Mouse (Mus musculus): Measurements from ENCODE around the gene Rex1bd. TPM values are rescaled to one million over a fixed set of nuclear protein-coding genes. Genes with fewer than 3 reads are reported as not detected.
A peak's percentile ranks its signal among the peaks of the same experiment; 100 is the strongest.

Gene Rex1bd
- polyA plus RNA-seq, 1 experiment from 2014 or later, result 155 TPM

DNA sequence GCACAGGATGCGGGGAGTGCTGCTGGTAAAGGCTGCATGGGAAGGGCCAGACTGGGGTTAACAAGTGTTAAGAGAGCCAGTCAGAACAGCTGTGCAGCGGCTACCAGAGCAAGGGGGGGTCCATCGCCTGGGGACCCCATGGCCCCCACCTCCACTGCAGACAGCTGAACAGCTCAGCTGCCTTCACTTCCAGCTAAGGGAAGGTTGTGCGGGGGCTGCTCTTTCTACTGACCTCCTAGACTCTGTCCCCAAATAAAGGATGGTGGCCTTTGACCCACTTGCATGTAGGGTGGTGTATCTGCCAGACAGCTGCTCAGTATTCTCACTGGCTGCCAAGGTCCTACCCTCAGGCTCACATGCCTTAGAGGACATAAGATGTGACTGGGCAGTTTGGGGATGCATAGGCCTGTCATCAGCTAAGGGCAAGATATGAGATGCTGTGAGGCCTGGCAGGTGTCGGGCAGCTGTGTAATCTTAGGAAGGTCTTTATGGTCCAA lies 39.3 kb downstream of the Rex1bd start:
- Histone ChIP-seq H3K27me3 (no peaks in the 10 kb centered on the region), H3K9me3 (no peaks in the 10 kb centered on the region), H3K4me1 (replicated peaks) (peaks cover 20% of the 10 kb centered on the region), H3K4me2 (replicated peaks) (no peak overlapping the region), H3K9ac (replicated peaks) (no peak overlapping the region), H3K4me3 (replicated peaks) (no peak overlapping the region), H3K27ac (no peak overlapping the region), H3K36me3 (peaks cover 4% of the 10 kb centered on the region; the same call in 1 of the 2 replicates)
- no peak for ATAC-seq
- 83% methylated on average over 5 of the region's 5 CpGs for WGBS

DNA sequence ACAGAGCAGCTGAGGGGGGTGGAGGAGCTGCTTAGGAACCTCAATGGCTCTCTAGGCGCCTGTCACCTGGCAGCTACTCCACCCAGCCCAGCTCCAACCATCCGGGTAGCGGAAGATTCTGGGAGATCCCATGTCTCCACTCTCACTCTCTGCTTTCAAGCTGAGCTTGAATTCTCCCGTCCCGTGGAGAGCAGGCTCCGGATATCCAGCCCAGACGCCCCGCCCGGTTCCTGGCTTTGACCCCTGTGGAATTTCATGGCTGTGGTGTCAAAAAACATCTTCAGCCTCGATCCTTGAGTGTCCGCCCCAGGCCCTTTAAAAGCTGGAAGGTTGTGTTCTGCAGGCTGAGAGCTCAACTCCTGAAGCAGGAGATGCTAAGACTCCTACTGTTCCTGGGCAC lies 39.8 kb downstream of the Rex1bd start:
- Histone ChIP-seq H3K9me3 (no peaks in the 10 kb centered on the region), H3K4me1 (replicated peaks) (peaks cover 20% of the 10 kb centered on the region), H3K27me3 (no peaks in the 10 kb centered on the region), H3K36me3 (peaks cover 4% of the 10 kb centered on the region; the same call in 1 of the 2 replicates), H3K9ac (replicated peaks) (no peak overlapping the region), H3K27ac (no peak overlapping the region), H3K4me2 (replicated peaks) (no peak overlapping the region), H3K4me3 (replicated peaks) (no peak overlapping the region)
- no peak for ATAC-seq
- WGBS, result 82% methylated on average over 11 of the region's 11 CpGs

DNA sequence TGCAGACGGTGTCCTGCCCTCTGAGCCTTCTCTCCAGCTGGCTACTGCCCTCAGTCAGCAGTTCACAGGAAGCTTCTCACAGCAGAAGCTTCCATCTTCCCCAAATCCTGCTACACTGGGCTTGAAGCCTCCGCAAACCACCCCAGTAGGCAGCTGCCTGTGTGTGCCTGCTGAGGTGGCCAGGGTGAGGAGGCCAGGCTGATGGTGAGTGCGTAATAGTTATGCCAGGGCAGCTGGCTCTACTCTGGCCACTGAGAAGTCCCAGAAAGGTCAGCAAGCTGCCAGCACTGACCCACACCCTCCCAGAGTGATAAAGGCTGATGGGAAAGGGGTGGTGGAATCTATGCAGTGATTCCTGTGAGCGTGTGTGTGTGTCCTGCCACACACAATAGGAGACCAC lies 40.2 kb downstream of the Rex1bd start:
- H3K4me1 ChIP-seq (replicated peaks), result peaks cover 20% of the 10 kb centered on the region
- H3K36me3 ChIP-seq, result peaks cover 4% of the 10 kb centered on the region; the same call in 1 of the 2 replicates
- H3K4me3 ChIP-seq (replicated peaks), result no peak overlapping the region
- no peaks in the 10 kb centered on the region for H3K9me3 ChIP-seq
- no peak overlapping the region for H3K9ac ChIP-seq (replicated peaks)
- no peak for ATAC-seq
- H3K4me2 ChIP-seq (replicated peaks), result no peak overlapping the region
- H3K27ac ChIP-seq, result no peak overlapping the region
- H3K27me3 ChIP-seq, result no peaks in the 10 kb centered on the region
- WGBS, result 86% methylated on average over 4 of the region's 4 CpGs

DNA sequence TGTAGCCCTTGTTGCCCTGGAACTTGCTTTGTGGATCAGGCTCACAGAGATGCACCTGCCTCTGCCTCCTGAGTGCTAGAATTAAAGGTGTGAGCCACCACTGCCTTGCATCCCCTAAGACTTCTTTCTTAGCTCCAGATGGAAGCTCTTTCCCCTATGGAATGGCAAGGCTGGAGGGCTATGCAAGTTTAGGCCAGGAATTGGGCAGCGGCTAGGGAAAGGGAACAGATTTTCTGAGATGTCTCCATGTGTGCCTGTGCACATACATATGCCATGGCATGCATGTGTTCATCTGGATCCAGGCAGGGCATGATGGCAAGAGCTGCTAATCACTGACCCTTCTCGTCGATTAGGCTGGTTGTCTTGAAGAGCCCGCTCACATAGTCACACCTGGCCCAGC lies 40.9 kb downstream of the Rex1bd start:
- Histone ChIP-seq H3K4me2 (replicated peaks) (no peak overlapping the region), H3K9ac (replicated peaks) (no peak overlapping the region), H3K27ac (no peak overlapping the region), H3K4me3 (replicated peaks) (no peak overlapping the region), H3K36me3 (peaks cover 4% of the 10 kb centered on the region; the same call in 1 of the 2 replicates), H3K9me3 (no peaks in the 10 kb centered on the region), H3K4me1 (replicated peaks) (peaks cover 20% of the 10 kb centered on the region), H3K27me3 (no peaks in the 10 kb centered on the region)
- 96% methylated on average over 4 of the region's 4 CpGs for WGBS
- ATAC-seq, result no peak

DNA sequence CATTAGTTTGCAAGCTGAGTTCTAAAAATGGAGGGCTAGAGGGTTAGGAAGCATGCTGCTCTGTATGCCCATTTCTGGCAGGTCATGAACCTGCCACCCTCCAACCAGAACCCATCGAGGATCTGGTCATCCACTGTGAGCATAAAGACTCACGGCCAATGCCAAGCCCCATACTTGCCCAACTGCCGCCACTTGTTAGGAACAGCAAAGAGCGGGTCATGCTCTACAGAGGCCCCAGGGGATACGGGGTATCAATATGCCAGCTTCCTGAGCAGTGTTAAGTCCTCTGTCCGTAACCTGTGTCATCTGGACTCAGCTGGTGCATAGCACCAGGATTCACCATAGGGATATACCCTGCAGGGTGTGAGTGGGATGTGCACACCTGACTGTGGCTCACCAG lies 42.4 kb downstream of the Rex1bd start:
- no peak overlapping the region for H3K4me3 ChIP-seq (replicated peaks)
- no peaks in the 10 kb centered on the region for H3K9me3 ChIP-seq
- whole genome bisulfite sequencing, result 92% methylated on average over 6 of the region's 6 CpGs
- H3K27ac ChIP-seq, result no peak overlapping the region
- no peak overlapping the region for H3K9ac ChIP-seq (replicated peaks)
- no peaks in the 10 kb centered on the region for H3K27me3 ChIP-seq
- peaks cover 4% of the 10 kb centered on the region; the same call in 1 of the 2 replicates for H3K36me3 ChIP-seq
- ATAC-seq, result no peak
- H3K4me1 ChIP-seq (replicated peaks), result peaks cover 9% of the 10 kb centered on the region
- no peak overlapping the region for H3K4me2 ChIP-seq (replicated peaks)

DNA sequence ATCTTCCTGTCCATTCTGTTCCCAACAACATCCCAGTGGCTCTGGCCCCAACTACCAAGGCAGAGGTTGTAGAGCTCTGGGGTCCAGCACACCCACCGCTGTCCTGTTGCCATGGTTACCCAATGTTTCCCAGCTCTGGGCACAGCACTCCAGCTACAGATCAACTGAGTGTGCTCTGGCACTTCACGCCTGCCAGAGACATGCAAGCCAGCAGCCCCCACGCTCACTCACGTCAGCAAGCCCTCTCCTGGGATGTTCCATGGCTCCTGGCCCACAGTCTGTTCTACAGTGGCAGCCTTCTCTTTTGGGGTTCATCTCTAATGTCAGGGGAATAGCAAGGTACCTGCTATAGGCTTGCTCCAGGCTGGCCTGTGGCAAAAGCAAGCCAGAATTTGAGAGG lies 43.2 kb downstream of the Rex1bd start:
- Histone ChIP-seq H3K4me1 (replicated peaks) (peaks cover 6% of the 10 kb centered on the region), H3K36me3 (peaks cover 4% of the 10 kb centered on the region; the same call in 1 of the 2 replicates), H3K27me3 (no peaks in the 10 kb centered on the region), H3K4me2 (replicated peaks) (no peak overlapping the region), H3K9ac (replicated peaks) (no peak overlapping the region; the same call in 1 of the 2 replicates), H3K27ac (no peak overlapping the region), H3K9me3 (no peaks in the 10 kb centered on the region), H3K4me3 (replicated peaks) (no peak overlapping the region)
- WGBS, result 72% methylated on average over 4 of the region's 4 CpGs
- no peak for ATAC-seq

DNA sequence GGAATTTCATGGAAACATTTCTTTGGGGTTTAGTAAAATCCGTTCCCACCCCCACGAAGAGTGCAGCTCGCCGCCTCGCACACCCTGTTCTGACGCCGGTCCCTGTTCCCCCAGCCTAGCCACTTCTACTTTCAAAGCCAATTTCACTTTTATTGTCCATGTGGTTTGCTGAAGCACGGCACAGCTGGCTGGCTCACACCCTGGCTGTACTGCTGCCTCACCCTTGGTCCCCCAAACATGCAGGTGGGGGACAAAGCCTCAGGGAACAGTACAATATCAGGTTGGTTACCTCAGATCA lies 44.1 kb downstream of the Rex1bd start:
- peaks cover 6% of the 10 kb centered on the region for H3K4me1 ChIP-seq (replicated peaks)
- no peak for ATAC-seq
- no peak overlapping the region for H3K4me3 ChIP-seq (replicated peaks)
- H3K9ac ChIP-seq (replicated peaks), result no peak overlapping the region
- WGBS, result 92% methylated on average over 8 of the region's 8 CpGs
- no peak overlapping the region for H3K27ac ChIP-seq
- no peaks in the 10 kb centered on the region for H3K27me3 ChIP-seq
- H3K4me2 ChIP-seq (replicated peaks), result no peak overlapping the region
- H3K9me3 ChIP-seq, result no peaks in the 10 kb centered on the region
- H3K36me3 ChIP-seq, result peaks cover 4% of the 10 kb centered on the region; the same call in 1 of the 2 replicates

DNA sequence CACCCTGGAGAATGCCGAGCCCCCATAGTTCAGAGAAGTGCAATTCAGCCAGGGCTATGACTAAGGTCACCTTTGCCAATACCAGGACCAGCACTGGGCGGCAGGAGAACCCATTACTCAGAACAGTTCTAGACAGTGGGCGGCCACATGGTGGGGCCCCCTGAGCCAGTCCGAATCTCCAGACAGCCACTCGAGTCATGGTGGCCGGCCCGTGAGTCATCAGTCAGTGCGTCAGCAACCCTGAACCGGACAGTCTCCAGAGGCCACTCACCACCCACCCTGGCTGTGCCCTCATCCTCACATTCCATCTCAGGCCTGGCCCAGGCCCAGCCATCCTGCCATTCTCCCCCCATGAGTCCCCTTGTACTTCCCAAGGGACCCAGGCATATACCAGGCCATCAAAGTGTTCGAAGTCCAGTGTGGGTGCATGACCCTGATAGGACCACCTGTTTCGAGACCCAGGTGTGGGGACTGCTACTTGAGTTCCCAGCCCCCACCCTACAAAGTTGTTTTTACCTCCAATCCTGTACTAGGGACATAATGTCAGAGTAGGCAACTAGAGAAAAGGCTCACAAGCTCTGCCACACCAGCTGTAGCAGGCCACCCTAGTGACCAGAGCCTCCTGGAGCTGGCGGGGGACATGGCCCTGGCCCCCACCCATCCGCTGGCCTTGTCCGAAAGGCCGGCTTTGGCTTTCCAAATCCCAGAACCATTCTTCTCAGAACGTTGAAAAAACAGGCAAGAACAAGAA lies 44.6 kb downstream of the Rex1bd start:
- Histone ChIP-seq H3K4me3 (replicated peaks) (no peak overlapping the region), H3K27me3 (no peaks in the 10 kb centered on the region), H3K9me3 (no peaks in the 10 kb centered on the region), H3K4me2 (replicated peaks) (no peak overlapping the region), H3K27ac (no peak overlapping the region), H3K9ac (replicated peaks) (no peak overlapping the region), H3K36me3 (peaks cover 4% of the 10 kb centered on the region; the same call in 1 of the 2 replicates), H3K4me1 (replicated peaks) (peaks cover 6% of the 10 kb centered on the region)
- WGBS, result 91% methylated on average over 16 of the region's 16 CpGs
- ATAC-seq, result peak; percentile 22; the same call in 1 of the 2 replicates

DNA sequence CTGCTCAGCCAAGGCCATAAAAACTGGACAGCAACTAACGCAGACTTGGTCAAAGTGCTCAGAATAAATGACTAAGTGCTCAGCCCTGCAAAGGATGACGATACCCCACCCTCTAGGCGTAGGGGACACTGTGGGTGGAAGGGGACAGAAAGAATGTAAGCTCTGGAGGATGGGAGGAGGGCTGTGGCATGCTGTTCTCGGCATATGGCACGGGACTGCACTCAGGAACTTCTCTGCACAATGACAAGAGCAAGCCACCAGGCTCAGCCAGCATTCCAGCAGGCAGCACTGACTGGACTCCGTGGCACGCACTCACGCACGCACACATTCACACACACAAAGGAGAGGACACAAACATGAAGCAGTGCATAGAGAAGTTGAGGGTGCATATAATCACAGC lies 45.9 kb downstream of the Rex1bd start:
- Histone ChIP-seq H3K36me3 (no peaks in the 10 kb centered on the region), H3K4me3 (replicated peaks) (no peak overlapping the region), H3K4me2 (replicated peaks) (no peak overlapping the region), H3K9me3 (no peaks in the 10 kb centered on the region), H3K9ac (replicated peaks) (no peak overlapping the region), H3K27me3 (no peaks in the 10 kb centered on the region), H3K4me1 (replicated peaks) (peaks cover 6% of the 10 kb centered on the region), H3K27ac (no peak overlapping the region)
- 85% methylated on average over 9 of the region's 9 CpGs for WGBS
- no peak for ATAC-seq

DNA sequence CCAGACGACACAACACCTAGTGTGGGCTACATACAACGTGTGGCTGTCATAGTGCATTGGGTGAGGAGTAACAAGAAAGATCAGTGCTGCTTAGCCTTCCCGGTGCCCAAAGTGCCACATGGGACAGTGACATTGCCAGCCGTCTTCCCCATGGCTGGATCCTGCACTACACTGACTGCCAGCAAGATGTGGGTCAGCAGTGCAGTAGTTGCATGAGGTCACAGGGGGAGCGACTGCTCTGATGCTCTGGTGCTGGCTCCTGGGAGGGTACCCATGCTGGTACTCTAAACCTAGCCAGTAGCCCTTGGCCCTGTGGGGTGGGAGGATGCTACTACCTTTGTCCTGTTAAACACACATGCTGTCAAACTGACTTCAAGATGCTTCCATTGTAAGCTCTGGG lies 46.4 kb downstream of the Rex1bd start:
- no peak overlapping the region for H3K9ac ChIP-seq (replicated peaks)
- WGBS, result 91% methylated on average over 5 of the region's 5 CpGs
- no peak overlapping the region for H3K4me3 ChIP-seq (replicated peaks)
- no peak overlapping the region for H3K4me2 ChIP-seq (replicated peaks)
- no peaks in the 10 kb centered on the region for H3K9me3 ChIP-seq
- no peak for ATAC-seq
- no peaks in the 10 kb centered on the region for H3K36me3 ChIP-seq
- no peaks in the 10 kb centered on the region for H3K27me3 ChIP-seq
- no peak overlapping the region for H3K27ac ChIP-seq
- H3K4me1 ChIP-seq (replicated peaks), result peaks cover 6% of the 10 kb centered on the region

DNA sequence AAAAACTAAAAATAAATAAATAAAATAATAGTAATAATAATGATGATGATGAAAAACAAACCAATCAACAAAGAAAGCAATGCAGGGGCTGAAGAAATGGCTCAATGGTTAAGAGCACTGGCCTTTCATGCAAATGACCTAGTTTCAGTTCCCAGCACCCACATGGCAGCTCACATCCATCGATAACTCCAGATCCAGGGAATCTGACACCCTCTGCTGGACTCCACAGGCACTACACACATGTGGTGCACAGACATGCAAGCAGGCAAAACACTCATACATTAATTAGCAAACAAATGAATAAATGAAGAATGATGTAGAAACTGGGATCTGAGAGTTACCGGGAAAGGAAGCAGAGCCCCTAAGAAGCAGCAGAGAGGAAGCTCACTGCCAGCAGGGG lies 46.9 kb downstream of the Rex1bd start:
- H3K9me3 ChIP-seq, result no peaks in the 10 kb centered on the region
- no peak overlapping the region for H3K27ac ChIP-seq
- H3K4me2 ChIP-seq (replicated peaks), result no peak overlapping the region
- no peaks in the 10 kb centered on the region for H3K27me3 ChIP-seq
- no peak for ATAC-seq
- H3K4me3 ChIP-seq (replicated peaks), result no peak overlapping the region
- no peaks in the 10 kb centered on the region for H3K36me3 ChIP-seq
- H3K4me1 ChIP-seq (replicated peaks), result peaks cover 6% of the 10 kb centered on the region
- H3K9ac ChIP-seq (replicated peaks), result no peak overlapping the region
- 96% methylated on average over 2 of the region's 2 CpGs for WGBS

DNA sequence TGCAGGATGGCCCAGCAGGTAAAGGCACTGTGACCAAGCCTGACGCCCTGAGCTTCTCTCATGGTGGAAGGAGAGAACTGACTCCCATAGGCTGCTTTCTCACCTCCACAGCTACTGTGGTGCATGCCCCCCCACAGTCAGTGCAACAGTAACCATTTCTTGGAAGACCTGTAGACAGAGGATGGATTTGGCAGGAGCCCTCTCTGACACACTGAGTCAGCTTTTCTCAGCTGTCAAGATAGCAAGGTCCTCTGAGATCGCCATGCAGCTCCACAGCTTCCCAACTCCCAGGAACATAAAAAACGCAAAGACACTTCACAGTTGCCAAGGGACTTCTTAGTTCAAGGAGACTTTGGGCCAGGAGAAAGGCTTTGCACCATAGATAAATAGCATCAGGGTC lies 48.1 kb downstream of the Rex1bd start:
- peaks cover 3% of the 10 kb centered on the region for H3K4me1 ChIP-seq (replicated peaks)
- H3K9ac ChIP-seq (replicated peaks), result no peak overlapping the region
- H3K27ac ChIP-seq, result no peak overlapping the region
- WGBS, result 83% methylated on average over 3 of the region's 3 CpGs
- H3K27me3 ChIP-seq, result no peaks in the 10 kb centered on the region
- no peaks in the 10 kb centered on the region for H3K36me3 ChIP-seq
- no peaks in the 10 kb centered on the region for H3K9me3 ChIP-seq
- H3K4me2 ChIP-seq (replicated peaks), result no peak overlapping the region
- ATAC-seq, result no peak
- H3K4me3 ChIP-seq (replicated peaks), result no peak overlapping the region

DNA sequence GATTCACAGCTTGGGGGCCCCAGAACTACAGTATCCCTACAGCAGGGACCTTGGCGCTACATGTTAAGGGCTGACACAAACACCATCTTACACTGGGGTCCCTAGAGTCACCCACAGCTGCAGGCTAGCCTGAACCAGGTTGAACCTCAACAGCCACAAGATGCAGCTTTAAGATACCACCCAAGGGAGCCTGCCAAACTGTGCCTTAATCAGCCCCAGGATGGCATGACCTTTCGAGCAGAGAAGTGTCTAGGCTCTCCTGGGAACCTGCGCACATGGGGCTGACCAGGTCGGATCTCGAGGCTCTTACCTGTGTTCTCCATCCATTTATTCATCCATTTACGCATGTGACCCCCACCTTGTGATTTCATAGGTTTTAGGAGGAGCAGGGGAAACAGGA lies 48.7 kb downstream of the Rex1bd start:
- H3K9me3 ChIP-seq, result no peaks in the 10 kb centered on the region
- no peak overlapping the region for H3K9ac ChIP-seq (replicated peaks)
- H3K4me2 ChIP-seq (replicated peaks), result no peak overlapping the region
- no peaks in the 10 kb centered on the region for H3K4me1 ChIP-seq (replicated peaks)
- H3K4me3 ChIP-seq (replicated peaks), result no peak overlapping the region
- ATAC-seq, result no peak
- no peaks in the 10 kb centered on the region for H3K36me3 ChIP-seq
- 91% methylated on average over 6 of the region's 6 CpGs for WGBS
- H3K27me3 ChIP-seq, result peaks cover 4% of the 10 kb centered on the region; the same call in 1 of the 2 replicates
- H3K27ac ChIP-seq, result no peak overlapping the region

All from midbrain, embryonic 13.5 days (tissue).